Mouse (Mus musculus): ENCODE measurements at regions not wholly inside any gene's neighbourhood (a gene's known extent, or its start where the extent isn't known, plus 50 kb on each side); places are given as distances from the start of the nearest gene placed in this dataset.

DNA sequence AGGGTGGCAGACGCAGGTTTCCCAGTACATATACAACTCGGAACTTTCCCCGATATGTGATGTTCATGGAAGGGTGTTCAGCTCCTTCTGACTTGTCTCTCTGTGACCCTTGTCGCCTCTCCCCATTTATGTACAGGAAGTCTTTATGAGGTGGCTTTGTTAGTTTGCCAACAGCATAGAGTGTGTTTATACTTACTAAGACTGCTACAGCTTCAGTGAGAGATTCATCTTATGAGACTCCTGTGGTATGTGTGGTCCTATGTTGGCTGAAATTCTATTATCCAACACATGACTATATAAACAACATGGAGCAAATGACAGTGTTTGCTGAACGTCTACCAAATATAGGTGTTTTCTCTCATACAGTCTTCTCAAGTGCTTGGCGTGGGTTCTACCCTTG is 664.5 kb downstream of the Hs3st4 start:
- TF ChIP-seq POLR2A (IDR thresholded peaks at IDR 0.05; ENCODE audit: low read depth, low read length) (no peak), CTCF (IDR thresholded peaks at IDR 0.05; ENCODE audit: extremely low read depth, insufficient read length, insufficient replicate concordance, low read depth, low read length) (no peak)
